Mouse (Mus musculus) fat pad, adult 2 months (tissue): Measurements from ENCODE around the gene Utp14a.
A peak's percentile ranks its signal among the peaks of the same experiment; 100 is the strongest.
"Not testable (repeated sequence)": the region's sequence is repeated elsewhere in the genome, so short reads cannot be mapped to it uniquely, and the experiment has no call there.

Experiments used
- DNase-seq: peaks from one replicate; pipeline ENCODE4 v3.0.0-alpha.2; 2011; ENCODE audit warnings: low read depth, low spot score; ENCODE audit errors: extremely low read depth

Utp14a gene

GRCm38 (mm10) chrX:48256468-48257007 is at the start of gene Utp14a:
TSS of gene Utp14a (plus strand) at chrX:48256862.
- peak; percentile 37 for DNase-seq

GRCm38 (mm10) chrX:48207761-48208487 is 48.7 kb upstream of the Utp14a start:
- no peak for DNase-seq

- no peak for DNase-seq
These were observed 48.0 kb upstream of the Utp14a start, which contains the start of gene Zdhhc9 for GRCm38 (mm10) chrX:48208519-48209185. TSS of gene Zdhhc9 (minus strand) at chrX:48208878.

- DNase-seq: not testable (repeated sequence)
These were observed 46.9 kb upstream of the Utp14a start for GRCm38 (mm10) chrX:48209746-48210145.

GRCm38 (mm10) chrX:48219468-48219867 is 37.2 kb upstream of the Utp14a start:
- DNase-seq: no peak

- DNase-seq: no peak
These were observed 34.0 kb upstream of the Utp14a start for GRCm38 (mm10) chrX:48222706-48223105.

GRCm38 (mm10) chrX:48226225-48226624 is 30.4 kb upstream of the Utp14a start:
- DNase-seq: no peak

- DNase-seq: no peak
These were observed 22.2 kb upstream of the Utp14a start for GRCm38 (mm10) chrX:48234417-48234816.

GRCm38 (mm10) chrX:48255830-48256428 is 733 bp upstream of the Utp14a start:
- DNase-seq: no peak

- no peak for DNase-seq
These were observed 349 bp downstream of the Utp14a start for GRCm38 (mm10) chrX:48257011-48257410.

GRCm38 (mm10) chrX:48271671-48272070 is 15.0 kb downstream of the Utp14a start:
- DNase-seq: no peak

GRCm38 (mm10) chrX:48274634-48275033 is 18.0 kb downstream of the Utp14a start:
- no peak for DNase-seq

GRCm38 (mm10) chrX:48278103-48278502 is 21.4 kb downstream of the Utp14a start:
- no peak for DNase-seq

- DNase-seq: peak; percentile 14
These were observed 27.8 kb downstream of the Utp14a start for GRCm38 (mm10) chrX:48284386-48285005.

GRCm38 (mm10) chrX:48285006-48285650 is 28.5 kb downstream of the Utp14a start:
- no peak for DNase-seq

GRCm38 (mm10) chrX:48285651-48286021 is 29.0 kb downstream of the Utp14a start:
- no peak for DNase-seq

GRCm38 (mm10) chrX:48286488-48286887 is 29.8 kb downstream of the Utp14a start:
- no peak for DNase-seq

- DNase-seq: no peak
These were observed 31.3 kb downstream of the Utp14a start for GRCm38 (mm10) chrX:48288008-48288407.

- no peak for DNase-seq
These were observed 34.8 kb downstream of the Utp14a start for GRCm38 (mm10) chrX:48291413-48291812.

- DNase-seq: no peak
These were observed 48.7 kb downstream of the Utp14a start for GRCm38 (mm10) chrX:48305356-48305755.
